Mouse (Mus musculus): ENCODE measurements around the gene Snap91.

Gene Snap91

DNA sequence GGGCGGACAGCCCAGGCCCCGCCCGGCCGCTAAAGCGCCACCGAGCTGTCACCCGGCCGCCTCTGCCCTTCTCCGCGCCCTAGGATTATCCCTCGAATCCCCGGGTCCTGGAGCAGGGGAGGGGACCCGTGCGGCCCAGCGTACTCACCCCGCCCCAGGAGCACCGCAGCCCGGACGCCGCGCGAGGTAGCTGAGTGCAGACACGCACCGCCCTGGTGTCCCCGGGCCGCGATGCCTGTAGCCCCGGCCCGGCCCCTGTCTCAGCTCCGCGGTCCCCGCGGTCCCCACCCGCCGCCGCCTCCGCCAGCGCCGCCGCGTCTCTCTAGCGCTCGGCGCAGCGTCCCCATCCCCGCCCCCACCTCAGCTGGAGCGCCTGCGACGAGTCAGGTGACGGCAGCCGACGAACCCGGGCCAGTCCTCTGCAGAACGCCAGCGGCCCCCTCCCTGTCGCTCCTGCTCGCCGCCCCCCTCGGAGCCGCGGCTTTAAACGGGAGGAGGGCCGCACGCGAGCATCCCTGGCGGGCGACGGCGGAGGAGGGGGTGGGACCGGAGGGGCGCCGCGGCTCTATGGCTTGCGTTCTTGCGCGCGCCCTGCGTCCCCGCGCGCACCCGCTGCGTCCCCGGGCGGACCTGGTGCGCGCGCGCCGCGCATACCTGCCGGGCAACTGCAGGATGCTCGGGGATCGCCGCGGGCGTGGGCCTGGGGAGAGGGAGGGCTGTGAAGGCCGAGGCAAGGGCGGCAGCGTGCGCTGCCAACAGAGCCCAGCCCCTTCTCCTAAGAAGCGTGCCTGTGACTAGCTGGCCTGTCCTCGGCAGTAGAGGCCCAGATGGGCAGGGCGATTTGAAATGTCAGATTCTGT lies at the start of gene Snap91:
TSS of gene Snap91 (minus strand) at position 542 of the 860 bp plus-strand sequence.
- DNase-seq (ENCODE audit: low spot score) = no peak

DNA sequence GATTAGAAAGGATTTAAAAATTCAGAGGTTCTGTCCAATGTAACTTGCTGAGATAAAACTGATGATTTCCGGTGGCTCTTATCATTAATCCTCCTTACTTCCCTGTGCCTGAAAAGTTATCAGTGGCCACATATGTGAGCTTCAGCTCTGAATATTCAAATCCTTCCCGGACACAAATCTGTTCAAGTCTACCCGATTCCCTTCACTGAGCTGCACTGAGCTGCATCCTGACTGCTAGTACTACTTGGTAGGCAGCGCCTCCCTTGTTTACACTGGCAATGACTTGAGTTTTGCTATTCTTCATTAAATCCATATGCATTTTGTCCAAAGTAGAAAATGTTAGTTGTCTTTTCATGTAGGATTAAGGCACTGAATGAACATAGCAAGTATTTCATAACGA lies 46.1 kb upstream of the Snap91 start:
- no peak for DNase-seq (ENCODE audit: low spot score)

DNA sequence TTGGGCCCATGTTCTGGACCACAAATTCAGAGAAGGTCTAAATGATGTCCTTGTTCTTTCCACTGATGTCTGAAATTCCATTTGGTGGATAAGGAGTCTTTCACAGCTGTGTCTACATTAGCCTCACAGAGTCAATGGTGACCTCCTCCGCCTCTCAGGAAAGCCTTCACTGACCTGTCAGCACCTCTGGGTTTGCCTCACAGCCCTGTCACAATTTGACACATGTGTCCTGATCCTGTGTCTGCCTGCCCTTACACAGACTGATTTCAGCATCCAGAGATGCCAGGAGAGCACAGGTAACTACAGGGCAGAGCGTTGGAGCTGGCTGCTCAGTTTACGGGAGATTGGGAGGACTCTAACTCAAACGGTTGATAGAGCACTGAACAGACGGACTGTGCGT lies 45.2 kb upstream of the Snap91 start:
- no peak for DNase-seq (ENCODE audit: low spot score)

DNA sequence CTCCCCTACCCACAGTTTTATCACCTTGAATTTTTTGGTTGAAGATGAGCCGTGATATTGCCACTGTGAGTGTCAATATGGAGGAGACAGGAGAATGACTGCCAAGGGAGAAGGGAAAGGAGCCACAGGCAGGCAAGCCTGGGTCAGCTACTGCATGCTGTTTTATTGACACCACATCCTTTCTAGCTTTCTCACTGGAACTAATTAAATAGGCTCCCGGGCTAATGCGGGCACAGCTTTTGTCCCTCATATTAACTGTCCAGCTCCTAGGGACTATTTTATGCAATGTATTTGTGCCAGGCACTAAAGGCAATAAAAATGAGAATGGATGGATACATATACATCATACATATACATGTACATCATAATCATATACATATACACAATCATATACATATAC lies 42.0 kb upstream of the Snap91 start:
- no peak for DNase-seq (ENCODE audit: low spot score)

DNA sequence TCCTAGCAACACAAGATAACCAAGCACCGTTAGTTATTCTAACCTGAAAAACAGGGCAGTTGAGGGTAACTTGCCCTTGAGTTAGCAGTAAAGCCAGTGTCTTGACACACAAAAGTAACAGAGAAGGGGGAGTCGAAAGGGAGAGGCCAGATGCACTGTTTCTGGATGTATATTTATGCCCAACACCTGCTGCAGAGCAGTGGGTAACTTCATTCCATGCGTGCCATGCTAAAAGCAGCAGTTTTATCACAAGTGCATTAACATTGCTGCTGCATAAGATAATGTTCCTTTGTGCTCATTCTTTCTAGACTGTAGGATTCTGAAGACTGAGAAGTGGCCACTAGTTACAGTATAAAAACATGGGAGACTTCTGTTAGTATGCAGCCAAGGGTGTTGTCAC lies 36.1 kb upstream of the Snap91 start:
- DNase-seq (ENCODE audit: low spot score) = no peak

DNA sequence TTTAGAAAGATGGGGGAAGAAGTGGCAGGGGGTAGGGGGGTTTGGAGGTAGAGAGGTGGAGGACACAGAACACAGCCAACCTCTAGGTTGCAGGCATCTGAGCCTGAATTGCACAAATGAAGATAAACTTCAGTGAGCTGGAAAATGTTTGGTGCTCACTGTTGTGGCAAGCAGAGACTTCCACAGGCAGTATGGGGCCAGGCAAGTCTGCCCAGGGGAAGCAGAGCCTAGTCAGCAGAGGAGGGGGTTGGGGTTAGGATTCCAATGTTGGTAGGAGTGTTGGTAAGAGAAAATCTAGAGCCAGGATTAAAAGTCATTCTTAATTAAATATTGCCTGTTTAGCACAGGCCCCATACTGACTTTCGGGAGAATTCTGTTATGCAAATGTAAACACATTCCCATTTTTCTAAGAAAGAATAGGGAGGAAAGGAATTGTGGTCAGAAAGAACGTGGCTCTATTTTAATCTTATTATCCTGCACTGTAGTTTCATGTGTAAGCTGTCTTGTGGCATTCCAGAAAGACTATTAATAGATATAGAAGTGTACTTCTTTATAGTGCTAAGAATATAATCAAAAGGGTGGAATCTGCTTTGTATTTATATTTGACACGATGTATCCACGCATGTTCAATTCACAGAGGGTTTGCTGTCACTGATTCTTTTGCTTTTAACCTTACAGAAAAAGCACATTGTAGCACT lies 19.2 kb upstream of the Snap91 start:
- no peak for DNase-seq (ENCODE audit: low spot score)

DNA sequence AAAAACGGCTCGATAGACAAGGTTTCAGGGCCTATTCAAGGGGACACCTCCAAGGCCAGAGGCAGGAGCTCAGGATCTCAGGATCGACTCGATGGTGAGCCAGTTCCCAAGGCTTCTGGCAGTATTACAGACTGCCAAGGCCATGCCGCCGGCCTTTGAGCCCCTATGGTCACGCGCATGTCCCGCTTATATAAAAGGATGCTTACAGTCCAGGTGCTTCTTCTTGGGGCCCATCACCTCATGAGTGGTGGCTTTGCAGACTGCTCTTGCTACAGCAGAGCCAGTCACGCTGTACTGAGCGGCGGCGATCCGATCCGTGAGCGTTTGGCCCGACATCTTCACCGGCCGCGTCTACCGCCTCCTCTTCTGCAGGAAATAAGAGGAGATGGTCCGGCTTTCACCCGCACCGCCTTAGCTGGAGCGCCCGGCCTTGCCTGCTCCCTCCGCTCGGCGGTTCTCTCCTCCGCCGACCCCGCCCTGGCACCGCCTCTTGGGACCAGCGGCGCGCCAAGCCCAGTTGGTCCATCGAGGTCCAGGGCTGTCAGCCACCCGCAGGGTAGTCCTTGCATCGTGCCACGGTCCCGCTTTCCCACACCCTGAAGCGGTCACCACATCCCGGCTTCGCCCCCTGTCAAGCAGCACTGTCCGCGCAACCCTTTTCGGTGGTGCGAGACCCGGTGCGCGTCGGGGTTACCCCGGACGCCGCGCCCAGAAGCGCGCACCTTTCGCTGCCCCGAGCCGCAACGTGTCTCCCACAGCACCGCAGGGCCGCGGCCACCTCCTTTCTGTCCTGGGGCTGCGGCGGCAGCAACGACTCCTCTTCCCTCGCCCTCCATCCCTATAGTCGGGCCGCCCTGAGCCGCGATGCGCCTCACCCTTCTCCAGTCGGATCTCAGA lies 990 bp downstream of the Snap91 start:
- no peak for DNase-seq (ENCODE audit: low spot score)

DNA sequence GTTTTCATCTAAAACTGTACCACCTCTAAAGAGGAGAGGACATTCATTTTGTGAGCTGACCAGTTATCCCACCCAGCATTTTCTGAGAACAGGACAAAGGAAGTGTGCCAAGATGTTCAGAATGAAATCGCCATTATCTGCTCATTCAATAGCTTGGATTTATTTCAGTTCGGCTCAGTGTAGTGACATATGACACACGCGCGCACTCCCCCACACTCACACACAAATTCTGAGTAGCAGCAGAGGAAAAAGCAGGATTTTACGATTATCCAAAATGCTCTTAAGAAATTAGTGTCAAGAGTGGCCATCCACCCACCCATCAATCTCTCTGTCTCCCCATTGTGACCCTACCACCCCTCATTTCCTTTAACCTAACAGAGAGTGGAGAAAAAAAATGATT lies 1.7 kb downstream of the Snap91 start:
- no peak for DNase-seq (ENCODE audit: low spot score)

DNA sequence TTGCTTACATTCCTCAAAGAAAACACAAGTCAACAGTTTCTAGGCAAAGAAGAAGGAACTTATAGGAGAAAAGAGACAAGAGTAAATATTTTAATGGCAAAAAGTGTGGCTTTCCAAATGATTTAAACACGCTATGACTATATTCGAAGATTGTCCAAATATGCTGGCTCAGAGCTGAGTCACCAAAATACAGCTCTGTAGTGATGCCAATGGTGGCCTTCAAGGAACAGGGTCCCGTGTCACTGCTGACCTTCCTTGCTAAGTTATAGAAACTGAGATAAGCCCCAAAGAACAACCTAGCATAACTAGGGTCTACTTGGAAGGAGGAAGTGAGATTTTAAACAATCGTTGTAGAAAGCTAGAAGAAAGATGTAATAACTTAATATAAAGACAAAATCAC lies 6.8 kb downstream of the Snap91 start:
- DNase-seq (ENCODE audit: low spot score) = no peak

DNA sequence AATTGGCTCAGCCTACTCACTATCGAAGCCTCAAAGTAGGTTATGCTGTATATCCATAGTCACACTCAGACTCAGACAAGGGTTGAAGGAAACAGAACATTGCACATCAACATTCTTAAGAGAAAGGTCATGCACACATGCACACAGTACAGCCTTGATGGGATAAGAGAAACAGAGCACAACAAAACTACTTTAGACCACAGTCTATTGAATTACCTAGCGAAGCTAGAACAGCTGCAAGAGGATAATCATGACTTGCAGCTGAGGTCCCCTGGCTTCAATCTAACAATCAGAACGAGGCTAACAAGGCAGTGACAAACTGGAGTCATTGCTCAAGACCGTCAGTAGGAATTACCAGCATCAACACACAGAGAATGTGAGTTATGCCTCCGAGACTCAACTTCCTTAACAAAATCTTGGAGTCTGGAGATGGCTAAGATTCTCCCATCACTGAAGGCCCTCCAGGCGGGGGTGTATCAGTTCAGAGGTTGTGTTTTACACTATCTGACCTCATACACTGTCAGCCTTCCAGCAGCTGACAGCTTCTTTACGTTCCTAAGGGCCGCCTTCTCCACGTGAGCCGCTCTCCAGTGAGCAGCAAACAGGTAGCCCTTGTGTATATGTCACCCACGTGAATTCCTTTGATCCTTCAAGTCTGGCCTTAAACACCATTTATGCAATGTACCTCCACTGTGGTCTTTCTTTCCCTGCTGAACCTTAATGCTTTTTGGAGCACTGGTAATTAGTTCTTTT lies 10.7 kb downstream of the Snap91 start:
- no peak for DNase-seq (ENCODE audit: low spot score)

DNA sequence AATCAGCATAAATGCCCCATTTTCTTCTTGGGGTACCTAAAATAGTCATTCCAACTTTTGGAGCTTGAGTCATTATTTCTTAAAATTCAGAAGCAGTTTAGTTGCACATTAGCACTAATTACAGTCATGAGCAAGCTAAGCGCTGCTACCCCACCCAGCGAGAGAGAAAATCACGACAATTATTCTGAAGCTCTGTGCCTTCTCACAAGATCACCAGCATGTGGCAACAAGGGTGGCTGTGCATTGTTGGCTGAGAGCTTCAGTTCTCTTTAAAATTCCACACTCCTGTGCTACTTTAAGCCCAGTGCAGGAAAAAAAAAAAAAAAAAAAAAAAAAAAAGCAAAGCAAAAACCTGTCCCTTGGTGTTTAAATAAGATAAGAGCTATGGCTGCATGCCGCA lies 22.4 kb downstream of the Snap91 start:
- DNase-seq (ENCODE audit: low spot score) = no peak

DNA sequence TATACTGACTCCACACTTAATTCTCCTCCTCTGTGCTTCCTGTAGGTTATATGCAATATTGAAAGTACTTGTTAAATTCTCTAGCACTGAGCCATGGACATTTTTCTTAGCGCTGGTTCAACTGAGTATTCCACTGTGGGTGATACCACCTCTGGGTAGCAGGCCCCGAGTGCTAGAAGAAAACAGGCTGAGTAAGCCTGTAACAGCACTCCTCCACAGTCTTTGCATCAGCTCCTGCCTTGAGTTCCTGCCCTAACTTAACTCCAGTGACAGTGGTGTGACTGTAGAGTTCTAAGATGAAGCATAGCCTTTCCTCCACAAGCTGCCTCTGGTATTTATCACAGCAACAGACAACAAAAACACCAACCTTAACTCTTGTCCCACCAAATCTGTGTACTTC lies 22.8 kb downstream of the Snap91 start:
- DNase-seq (ENCODE audit: low spot score) = no peak

DNA sequence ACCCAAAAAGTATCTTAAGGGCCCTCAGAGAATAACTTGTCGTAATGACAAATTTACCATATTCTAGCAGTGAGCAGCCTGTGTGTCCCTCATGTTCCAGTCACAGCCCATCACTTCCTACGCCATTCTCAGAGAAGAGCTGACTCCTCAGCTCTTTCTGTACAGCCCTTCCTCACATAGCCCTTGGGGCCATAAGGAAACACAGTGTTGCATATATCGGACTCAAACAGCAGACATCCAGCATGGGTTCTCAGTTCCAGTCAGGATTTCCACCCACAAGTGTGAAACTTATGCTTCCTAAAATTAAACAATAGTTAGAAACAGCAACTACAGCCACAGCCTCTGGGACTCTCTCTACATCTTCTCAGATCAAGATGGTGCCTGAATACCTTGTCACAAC lies 27.6 kb downstream of the Snap91 start:
- no peak for DNase-seq (ENCODE audit: low spot score)

DNA sequence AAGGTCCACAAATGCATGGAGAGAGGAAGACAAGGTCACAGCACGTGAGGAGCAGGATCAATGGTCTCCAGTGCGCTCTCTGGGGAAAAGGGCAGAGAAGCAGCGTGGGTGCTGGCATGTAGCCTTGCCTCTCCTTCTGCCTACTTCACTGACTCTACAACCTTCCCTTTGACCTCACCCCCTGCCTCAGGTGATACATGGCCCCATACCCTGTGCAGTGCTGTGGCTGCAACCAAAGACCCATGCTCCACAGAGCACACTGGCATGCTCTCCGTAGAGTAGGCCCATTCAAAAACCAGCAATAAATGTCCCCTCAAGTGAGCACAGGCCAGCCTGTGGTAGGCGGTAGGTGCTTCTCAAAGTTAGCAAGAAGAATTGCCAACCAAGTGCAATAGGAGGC lies 28.8 kb downstream of the Snap91 start:
- DNase-seq (ENCODE audit: low spot score) = no peak

DNA sequence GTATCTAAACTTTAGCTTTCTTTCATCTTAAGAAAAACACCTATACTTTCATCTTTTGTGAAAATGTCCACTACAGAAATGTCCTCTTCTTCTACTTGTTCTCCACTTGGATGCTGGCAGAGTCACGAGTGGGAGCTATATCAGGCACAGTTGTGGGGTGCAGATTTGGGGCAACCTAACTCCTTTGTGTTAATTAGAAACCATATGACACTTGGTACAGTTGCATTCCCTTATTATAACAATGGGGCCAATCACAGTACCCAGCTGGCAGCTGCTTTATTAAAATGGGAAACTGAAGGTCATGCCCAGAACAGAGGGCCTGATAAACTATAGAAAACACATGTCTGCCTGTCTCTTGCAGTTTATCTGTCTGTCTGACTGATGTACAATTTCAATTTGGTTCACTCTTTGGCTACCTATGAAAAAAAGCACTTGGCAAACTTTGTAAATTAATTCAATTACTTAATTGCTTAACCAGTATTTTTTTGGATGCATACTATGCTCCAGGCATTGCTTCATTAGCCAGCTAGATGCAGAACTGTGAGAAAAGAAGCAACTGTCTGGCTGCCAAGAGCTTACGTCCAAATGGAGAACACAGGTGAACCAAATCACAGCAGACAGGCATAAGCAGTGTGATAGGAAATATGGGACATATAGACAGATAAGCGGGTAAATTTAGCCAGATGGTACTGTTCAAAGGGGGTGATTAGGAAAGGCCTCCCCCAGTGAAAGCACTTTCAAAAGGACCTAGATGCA lies 29.8 kb downstream of the Snap91 start:
- DNase-seq (ENCODE audit: low spot score) = no peak

DNA sequence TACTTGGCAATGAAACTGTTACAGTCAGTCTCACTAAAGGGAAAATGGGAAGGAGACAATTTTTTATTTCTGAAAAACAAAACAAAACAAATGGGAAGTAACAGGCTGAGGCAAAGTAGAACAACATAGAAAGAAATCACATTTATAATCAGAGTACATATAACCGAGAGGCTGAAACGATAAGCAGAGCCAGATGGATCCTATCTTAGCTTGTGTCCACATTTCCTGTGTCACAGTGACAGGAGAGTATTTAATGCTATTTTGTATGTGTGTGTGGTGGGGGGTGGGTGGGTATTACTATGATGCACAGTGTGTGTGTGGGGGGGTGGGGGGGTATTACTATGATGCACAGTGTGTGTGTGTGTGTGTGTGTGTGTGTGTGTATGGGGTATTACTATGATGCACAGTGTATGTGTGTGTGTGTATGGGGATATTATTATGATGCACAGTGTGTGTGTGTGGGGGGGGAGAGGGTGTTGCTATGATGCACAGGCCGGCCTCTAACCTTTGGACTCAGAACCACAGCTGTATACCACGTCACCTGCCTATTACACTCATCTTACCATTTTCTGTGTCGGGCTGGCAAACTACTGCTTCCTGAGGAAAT lies 36.6 kb downstream of the Snap91 start:
- no peak for DNase-seq (ENCODE audit: low spot score)

DNA sequence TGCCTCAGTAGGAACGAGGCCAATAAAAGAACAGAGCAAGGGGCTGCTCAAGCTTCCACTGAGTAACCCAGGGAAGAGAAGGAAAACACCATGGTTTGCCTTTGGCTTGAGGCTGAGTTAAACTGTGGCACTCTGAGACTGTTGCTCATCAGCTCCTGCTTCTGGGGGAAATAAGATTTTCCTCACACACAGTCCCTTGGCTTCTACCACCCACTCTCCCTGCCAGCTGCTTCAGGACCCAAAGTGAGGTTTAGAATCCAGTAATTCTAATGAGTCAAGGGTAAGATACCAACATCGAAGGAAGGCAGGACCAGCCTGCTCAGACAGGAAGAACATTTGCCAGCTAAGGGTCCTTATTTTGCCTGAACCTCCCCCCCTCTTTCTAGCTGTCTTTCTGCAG lies 50.7 kb downstream of the Snap91 start:
- DNase-seq (ENCODE audit: low spot score) = no peak

DNA sequence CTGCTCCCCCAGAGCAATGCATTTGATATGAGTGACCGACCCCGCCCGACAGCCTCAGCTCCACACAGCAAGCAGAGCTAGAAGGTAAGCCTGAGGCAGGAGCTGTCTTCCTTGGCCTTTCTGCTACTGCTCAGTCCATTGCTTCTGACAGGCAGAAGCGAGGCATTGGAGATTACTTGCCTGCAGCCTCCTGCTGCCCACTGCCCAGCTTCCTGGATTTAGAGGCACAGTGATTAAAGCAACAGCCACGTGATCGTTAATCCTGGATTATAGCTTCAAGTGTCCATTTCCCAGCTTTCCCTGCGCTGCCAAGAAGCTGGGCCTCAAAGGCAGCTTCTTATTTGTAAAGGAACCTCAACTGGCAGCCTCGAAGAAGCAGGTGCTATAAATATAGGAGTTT lies 51.4 kb downstream of the Snap91 start:
- DNase-seq (ENCODE audit: low spot score) = no peak

DNA sequence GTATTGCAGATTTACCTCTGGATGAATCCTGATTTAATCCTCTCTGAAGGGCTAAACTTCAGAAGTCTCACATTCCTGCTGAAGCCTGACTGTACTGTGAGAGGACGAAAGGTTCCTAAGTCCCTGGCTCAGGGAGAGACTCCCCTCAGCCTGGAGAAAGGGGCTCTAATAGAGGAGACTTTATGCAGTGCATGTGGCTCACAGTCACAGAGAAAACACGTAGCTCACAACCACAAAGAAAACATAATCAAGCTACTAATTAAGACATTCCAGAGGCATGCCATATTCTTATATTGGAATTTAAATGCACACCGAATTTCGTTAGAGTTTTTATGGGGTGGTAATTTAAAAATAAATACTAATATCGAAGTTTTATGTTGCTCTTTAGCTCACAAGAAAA lies 61.1 kb downstream of the Snap91 start:
- DNase-seq (ENCODE audit: low spot score) = no peak

DNA sequence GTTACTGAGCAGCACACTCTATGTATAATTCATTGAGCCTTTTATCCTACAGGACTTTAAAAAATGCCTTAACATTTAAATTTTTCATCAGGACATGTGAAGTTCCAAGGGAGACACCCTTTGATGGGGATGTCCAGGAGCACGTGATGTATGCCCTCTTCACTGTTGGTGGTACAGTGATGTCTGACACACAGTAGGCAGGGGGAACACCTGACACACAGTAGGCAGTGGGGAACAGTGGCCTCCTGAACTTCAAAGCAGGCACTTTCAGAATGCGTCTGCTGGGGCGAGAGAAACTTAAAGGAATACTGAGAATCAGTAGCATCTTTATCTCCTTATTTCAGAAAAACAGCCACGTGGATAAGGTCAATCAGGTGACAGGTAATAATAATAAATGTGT lies 62.8 kb downstream of the Snap91 start:
- DNase-seq (ENCODE audit: low spot score) = no peak

DNA sequence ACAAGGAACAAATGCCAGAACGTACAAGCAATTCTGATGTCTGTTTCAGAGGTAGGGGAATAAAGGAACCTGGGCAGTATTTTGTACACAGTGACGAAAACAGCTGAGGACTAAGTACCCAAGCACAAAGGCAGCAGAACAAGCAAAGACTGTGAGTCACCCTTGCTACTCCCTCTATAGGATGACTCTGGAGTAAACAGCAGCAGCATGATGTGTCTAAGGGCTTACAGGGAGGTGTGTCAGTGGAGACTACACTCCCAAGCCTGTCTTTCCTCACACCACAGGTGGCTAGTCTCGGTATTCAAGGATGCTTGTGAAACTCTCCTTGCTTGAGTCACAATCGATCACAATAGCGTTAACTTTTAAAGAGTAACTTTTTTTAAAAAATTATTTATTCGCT lies 66.1 kb downstream of the Snap91 start:
- DNase-seq (ENCODE audit: low spot score) = no peak

All from adipocyte (in vitro differentiated cells).